Mouse (Mus musculus) C2C12 (cell line): Measurements from ENCODE around the gene Inhbe. TPM values are rescaled to one million over a fixed set of nuclear protein-coding genes. Genes with fewer than 3 reads are reported as not detected.

Experiments used
- H3K27me3 ChIP-seq: one replicate; pipeline ENCODE4 v1.6.1; 2011; ENCODE audit not compliant: control insufficient read depth, insufficient read depth, insufficient read length
- H3K36me3 ChIP-seq: one replicate; pipeline ENCODE4 v1.6.1; 2011; ENCODE audit not compliant: control insufficient read depth, insufficient read depth
- H3K4me3 ChIP-seq: one replicate; pipeline ENCODE4 v1.5.1; 2011; ENCODE audit warnings: mild to moderate bottlenecking, control low read depth; ENCODE audit not compliant: poor library complexity, insufficient read depth, severe bottlenecking
- H3K79me2 ChIP-seq: one replicate; pipeline ENCODE4 v1.6.1; 2011; ENCODE audit not compliant: control insufficient read depth, insufficient read depth
- H3K79me3 ChIP-seq: one replicate; pipeline ENCODE4 v1.6.1; 2011; ENCODE audit warnings: low read depth, control low read depth
- H3ac ChIP-seq: one replicate; pipeline ENCODE3; 2011; ENCODE audit warnings: low read depth; ENCODE audit not compliant: control insufficient read depth, insufficient read length
- CEBPB ChIP-seq: IDR thresholded peaks from one replicate; pipeline ENCODE4 v1.6.1; 2011; ENCODE audit warnings: low read depth, mild to moderate bottlenecking, control low read depth, moderate library complexity
- CTCF ChIP-seq: IDR thresholded peaks from one replicate; pipeline ENCODE4 v1.5.1; 2011; ENCODE audit not compliant: control insufficient read depth, insufficient read depth, insufficient read length
- FOSL1 ChIP-seq: IDR thresholded peaks from one replicate; pipeline ENCODE4 v1.8.0; 2011; ENCODE audit warnings: mild to moderate bottlenecking, low read length; ENCODE audit not compliant: poor library complexity, insufficient read depth, severe bottlenecking
- MAX ChIP-seq: IDR thresholded peaks from one replicate; pipeline ENCODE4 v1.6.1; 2011; ENCODE audit warnings: mild to moderate bottlenecking, control low read depth
- MYOD1 ChIP-seq: IDR thresholded peaks from one replicate; pipeline ENCODE4 v1.6.1; 2011; ENCODE audit warnings: low read depth; ENCODE audit not compliant: control insufficient read depth, insufficient read length
- MYOG ChIP-seq: IDR thresholded peaks from one replicate; pipeline ENCODE4 v1.6.1; 2011; ENCODE audit not compliant: control insufficient read depth, insufficient read length; ENCODE audit errors: extremely low read depth
- USF1 ChIP-seq: IDR thresholded peaks from one replicate; pipeline ENCODE4 v1.6.1; 2011; ENCODE audit warnings: low read depth, mild to moderate bottlenecking, control low read depth, moderate library complexity
- polyA plus RNA-seq: library from polyadenylated mRNA; unstranded; fragments of >200 nt; fragmentation: generic; extraction: Trizol; gene quantifications from one replicate; pipeline ENCODE4 v1.2.1, GENCODE M21; 2012; ENCODE audit warnings: missing spikeins

Inhbe gene
- polyA plus RNA-seq, 1 experiment: not detected

GRCm38 (mm10) chr10:127336952-127337351 lies 17.3 kb downstream of the Inhbe start:
- TF ChIP-seq MYOD1: no peak
- TF ChIP-seq CTCF: no peak
- no peak for TF ChIP-seq MYOG
- TF ChIP-seq MAX: no peak
- TF ChIP-seq CEBPB: no peak
- TF ChIP-seq USF1: no peak
- no peak for TF ChIP-seq FOSL1
- Histone ChIP-seq H3K36me3 (no peaks in the 10 kb centered on the region), H3K79me2 (no peaks in the 10 kb centered on the region), H3K27me3 (no peaks in the 10 kb centered on the region), H3ac (no peak overlapping the region), H3K79me3 (no peaks in the 10 kb centered on the region), H3K4me3 (no peak overlapping the region)

DNA sequence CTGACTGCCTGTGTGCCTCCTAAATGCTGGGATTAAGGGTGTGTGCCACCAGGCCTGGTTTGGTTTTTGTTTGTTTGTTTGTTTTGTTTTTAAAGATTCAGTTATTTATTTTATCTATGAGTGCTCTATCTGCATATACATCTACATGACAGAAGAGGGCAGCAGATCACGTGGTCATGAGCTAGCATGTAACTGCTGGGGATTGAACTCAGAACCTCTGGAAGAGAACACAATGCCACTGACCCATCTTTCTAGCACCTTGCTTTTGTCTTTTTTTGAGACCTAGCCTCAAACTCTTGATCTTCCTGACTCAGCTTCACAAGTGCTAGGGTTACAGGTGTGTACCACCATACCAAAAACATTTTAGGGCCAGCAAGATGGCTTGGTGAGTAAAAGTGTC lies 18.9 kb downstream of the Inhbe start:
- TF ChIP-seq CEBPB (no peak), USF1 (peak; percentile 72), MYOG (no peak)
- Histone ChIP-seq H3K79me3 (no peaks in the 10 kb centered on the region), H3K36me3 (no peaks in the 10 kb centered on the region), H3K27me3 (no peaks in the 10 kb centered on the region), H3ac (no peak overlapping the region), H3K79me2 (no peaks in the 10 kb centered on the region), H3K4me3 (no peak overlapping the region)

GRCm38 (mm10) chr10:127333152-127333551 lies 21.1 kb downstream of the Inhbe start:
- TF ChIP-seq MAX (no peak), CTCF (no peak), CEBPB (no peak), USF1 (no peak), MYOD1 (no peak), MYOG (no peak), FOSL1 (no peak)
- H3K79me3 ChIP-seq: no peaks in the 10 kb centered on the region
- H3ac ChIP-seq: no peak overlapping the region
- no peak overlapping the region for H3K4me3 ChIP-seq
- H3K36me3 ChIP-seq: no peaks in the 10 kb centered on the region
- H3K79me2 ChIP-seq: no peaks in the 10 kb centered on the region
- peaks cover 8% of the 10 kb centered on the region for H3K27me3 ChIP-seq

GRCm38 (mm10) chr10:127332211-127332874 lies 21.9 kb downstream of the Inhbe start:
- H3K27me3 ChIP-seq: peaks cover 15% of the 10 kb centered on the region
- TF ChIP-seq MAX (no peak), CEBPB (no peak), USF1 (no peak), MYOD1 (no peak)
- H3K4me3 ChIP-seq: no peak overlapping the region
- no peaks in the 10 kb centered on the region for H3K79me2 ChIP-seq
- H3K79me3 ChIP-seq: no peaks in the 10 kb centered on the region
- no peak overlapping the region for H3ac ChIP-seq
- H3K36me3 ChIP-seq: no peaks in the 10 kb centered on the region

DNA sequence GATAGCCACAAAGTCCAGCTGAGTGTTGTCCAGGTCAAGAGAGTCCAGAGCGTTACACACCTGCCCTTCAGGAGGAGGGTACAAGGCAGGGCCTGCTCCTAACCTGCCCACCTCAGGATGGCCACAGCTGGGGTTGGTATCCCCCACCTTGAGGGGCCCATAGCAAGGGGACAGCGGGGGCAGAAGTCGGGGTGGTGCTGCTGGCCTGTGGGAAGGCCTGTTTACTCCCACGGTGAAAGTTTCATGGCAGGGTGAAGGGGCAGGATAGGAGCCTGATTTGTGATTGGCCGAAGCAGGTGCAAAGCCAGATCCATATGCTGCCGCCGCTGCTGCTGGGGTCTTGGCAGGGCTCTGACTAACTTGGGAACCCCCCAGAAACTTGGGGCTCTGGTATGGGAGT lies 24.0 kb downstream of the Inhbe start:
- H3K4me3 ChIP-seq: no peak overlapping the region
- H3K79me3 ChIP-seq: no peaks in the 10 kb centered on the region
- peaks cover 36% of the 10 kb centered on the region for H3K27me3 ChIP-seq
- TF ChIP-seq USF1: no peak
- TF ChIP-seq CEBPB: no peak
- TF ChIP-seq MYOD1: no peak
- no peak for TF ChIP-seq MAX
- TF ChIP-seq MYOG: no peak
- no peak overlapping the region for H3ac ChIP-seq
- H3K79me2 ChIP-seq: no peaks in the 10 kb centered on the region
- H3K36me3 ChIP-seq: no peaks in the 10 kb centered on the region

DNA sequence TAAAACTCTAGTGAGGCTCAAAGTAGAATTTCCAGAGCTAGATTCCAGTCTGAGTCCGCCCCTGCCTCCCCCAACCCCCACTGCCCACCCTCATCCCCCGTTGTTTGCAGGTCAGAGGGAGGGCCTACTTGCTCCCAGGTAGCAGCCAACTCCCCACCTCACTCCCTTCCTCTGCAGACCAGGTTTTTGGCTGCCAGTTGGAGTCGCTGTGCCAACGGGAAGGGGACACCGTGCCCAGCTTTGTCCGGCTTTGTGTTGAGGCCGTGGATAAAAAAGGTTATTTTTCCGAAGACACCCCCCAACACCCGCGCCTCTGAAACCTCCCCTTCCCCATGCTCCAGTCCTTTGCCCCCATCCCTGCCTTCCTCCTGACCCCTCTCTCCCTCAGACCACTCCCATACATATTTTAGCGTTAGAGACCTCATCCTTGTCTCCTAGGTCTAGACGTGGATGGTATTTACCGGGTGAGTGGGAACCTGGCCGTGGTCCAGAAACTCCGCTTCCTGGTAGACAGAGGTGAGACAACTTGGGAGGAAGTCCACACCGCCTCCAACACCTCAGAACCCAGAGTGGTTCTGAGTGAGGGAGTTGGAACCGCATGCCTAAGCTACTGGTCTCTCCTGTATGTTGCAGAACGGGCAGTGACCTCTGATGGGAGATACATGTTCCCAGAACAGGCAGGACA lies 26.6 kb downstream of the Inhbe start:
- H3ac ChIP-seq: no peak overlapping the region
- H3K79me3 ChIP-seq: no peaks in the 10 kb centered on the region
- no peak for TF ChIP-seq CTCF
- TF ChIP-seq USF1: no peak
- no peak for TF ChIP-seq MYOG
- no peak for TF ChIP-seq MYOD1
- no peak for TF ChIP-seq MAX
- no peak for TF ChIP-seq CEBPB
- no peak for TF ChIP-seq FOSL1
- H3K4me3 ChIP-seq: no peak overlapping the region
- H3K27me3 ChIP-seq: peaks cover 45% of the 10 kb centered on the region
- H3K36me3 ChIP-seq: no peaks in the 10 kb centered on the region
- no peaks in the 10 kb centered on the region for H3K79me2 ChIP-seq
